Mouse (Mus musculus): ENCODE data around the gene Map1a. TPM values are rescaled to one million over a fixed set of nuclear protein-coding genes. Genes with fewer than 3 reads are reported as not detected.

The Map1a gene
- total RNA-seq (2023), result 1 to 10 TPM in 1 of 2 experiments, under 1 TPM in 1; 0.18 to 1.5 TPM

DNA sequence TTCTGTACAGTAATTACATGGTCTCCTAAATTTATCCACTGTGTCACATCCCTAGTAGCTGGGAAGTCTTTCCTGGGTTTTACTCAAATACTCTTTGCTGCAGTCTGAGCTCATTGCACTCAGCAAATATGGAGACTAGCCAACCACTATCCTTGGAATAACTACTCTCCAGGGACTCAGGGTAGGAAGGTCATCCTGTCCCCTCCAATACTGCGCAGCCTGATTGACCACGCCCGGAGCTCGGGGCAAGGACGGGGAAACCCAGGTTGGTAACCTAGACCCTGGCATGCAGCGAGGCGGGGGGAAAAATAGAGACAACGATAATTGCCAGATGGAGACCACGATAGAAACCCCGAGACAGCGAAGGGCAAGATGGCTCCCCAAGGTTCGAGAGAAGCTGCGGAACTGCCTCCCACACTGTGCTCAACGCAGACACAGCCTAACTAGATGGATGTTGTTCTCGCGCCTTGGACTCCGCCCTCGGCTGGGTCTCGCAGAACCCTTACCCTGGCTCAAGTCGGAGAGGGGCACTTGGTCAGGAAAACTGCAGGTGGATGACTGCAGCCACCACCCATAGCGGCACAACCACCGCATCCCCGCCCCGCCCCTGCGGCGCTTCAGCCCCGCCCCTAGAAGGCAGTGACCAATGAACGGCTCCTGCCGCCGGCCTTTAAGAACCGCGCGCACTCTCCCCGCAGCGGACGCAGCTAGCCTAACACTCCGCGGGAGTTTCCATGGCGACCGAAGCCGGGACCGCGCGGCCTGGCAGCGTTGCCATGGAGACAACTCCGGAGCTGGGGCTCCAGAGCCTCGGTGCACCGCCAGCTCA, at the start of gene Map1a:
Gene Map1a (plus strand): TSS at position 700 of the 829 bp plus-strand sequence.

DNA sequence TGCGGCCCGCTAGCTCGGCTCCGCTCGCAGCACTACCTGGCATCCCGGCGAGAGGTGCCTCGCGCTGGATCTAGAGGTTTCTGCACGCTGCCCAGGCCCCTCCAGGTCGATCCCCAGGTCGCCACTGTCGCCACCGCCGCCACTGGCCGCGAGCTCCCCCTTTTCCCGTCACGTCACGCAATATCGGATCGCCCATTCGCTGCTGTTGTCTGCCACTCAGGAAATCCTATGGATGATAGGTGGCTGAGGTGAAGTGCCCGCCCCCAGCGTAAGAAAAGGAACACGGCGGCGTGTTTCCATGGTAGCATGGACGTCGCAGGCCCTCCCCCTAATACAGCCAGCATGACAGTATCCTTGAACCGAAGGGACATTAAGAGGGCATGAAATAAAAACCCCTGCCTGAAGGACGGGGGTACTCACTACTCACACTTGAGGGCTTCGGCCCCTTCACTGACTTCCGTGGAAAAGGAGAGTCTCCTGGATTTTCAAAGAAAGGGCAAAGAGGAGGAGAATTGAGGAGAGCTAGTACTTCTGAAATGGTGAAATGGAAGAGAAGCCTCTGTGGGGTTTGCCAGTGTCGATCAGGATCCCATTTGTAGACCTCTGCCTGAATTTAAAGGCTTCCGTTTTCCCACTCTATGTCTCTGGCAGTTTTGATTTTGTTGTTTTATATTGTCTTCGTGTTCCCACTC, 18.0 kb upstream of the Map1a start, which contains the start of gene Trp53bp1:
Gene Trp53bp1 (minus strand): TSS at position 172 of the 692 bp plus-strand sequence.

DNA sequence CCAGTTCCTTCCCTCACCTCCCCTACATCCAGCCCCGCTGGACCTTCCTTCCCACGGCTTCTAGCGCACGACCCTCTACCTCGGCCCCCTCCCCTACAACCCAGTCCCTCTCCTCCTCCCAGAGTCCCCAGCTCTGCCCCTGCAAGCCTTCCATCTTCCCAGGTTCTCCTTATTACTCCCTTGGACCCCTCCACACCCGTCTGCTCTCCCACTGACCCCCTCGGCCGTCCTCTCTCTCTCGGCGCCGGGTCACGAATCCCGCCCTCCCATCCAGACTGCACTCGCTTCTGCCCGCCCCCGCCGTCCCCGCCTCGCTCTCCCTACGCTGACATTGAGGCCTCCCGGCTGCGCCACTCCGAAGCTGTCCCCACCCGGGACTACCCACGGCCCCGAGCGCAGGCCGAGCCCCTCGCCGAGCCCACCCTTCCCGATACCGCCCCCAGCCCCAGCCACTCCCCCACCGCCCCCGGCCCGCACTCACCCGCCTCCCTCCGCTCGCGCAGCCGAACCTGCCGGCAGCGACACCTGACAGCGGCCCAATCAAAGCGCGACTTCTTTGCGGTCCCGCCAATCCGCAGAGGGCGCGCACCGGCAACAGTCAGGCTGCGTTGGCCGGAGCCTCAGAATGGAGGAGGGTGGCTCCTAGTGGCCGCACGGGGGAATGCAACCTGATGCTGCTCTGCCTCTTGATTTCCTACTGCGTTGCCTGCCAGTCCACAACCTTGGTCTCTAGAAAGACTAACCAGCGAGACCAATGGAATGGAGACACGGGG, 65.6 kb downstream of the Map1a start, which contains the start of gene Ppip5k1:
Gene Ppip5k1 (minus strand): TSS at position 577 of the 773 bp plus-strand sequence.

DNA sequence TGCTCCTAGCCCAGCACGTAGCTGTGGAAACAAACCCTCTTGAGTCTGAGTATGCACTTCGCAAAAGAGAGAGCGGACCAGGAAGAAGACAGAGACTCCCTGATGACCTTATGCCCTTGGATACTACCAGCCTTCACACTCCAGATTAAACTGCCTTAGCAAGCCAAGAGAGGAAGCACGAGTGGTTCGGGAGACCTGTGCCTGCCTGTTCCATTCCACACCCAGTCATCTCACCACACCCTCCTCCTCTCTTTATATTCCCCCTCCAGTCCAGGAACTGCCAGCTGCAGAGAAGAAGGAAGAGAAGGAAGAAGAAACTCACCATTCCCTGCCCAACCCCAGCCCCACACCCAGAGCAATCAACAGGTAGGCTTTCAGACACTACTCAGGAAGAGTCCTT, 68.1 kb downstream of the Map1a start, which contains the start of gene Ckmt1:
Gene Ckmt1 (plus strand): TSS at position 221 of the 400 bp plus-strand sequence.

Other genes starting within 250 kb of the Map1a start
- not detected for gene Tgm5, start 203.8 kb upstream of the Map1a start, total RNA-seq (2023)
- gene Tgm7, start 179.8 kb upstream of the Map1a start, total RNA-seq (2023), result not detected
- 1 to 10 TPM; 6.4 to 8.8 TPM for gene Adal, start 149.2 kb upstream of the Map1a start, total RNA-seq (2023)
- 1 to 10 TPM; 5.0 to 5.8 TPM for gene Lcmt2, start 148.9 kb upstream of the Map1a start, total RNA-seq (2023)
- gene Tubgcp4, start 118.9 kb upstream of the Map1a start, total RNA-seq (2023), result 10 to 100 TPM; 53.2 to 54.1 TPM
- gene Zscan29, start 118.5 kb upstream of the Map1a start, total RNA-seq (2023), result 10 to 100 TPM; 21.2 to 25.5 TPM
- 10 to 100 TPM; 28.9 to 29.0 TPM for gene Trp53bp1, start 18.2 kb upstream of the Map1a start, total RNA-seq (2023)
- 10 to 100 TPM; 13.9 to 14.4 TPM for gene Ppip5k1, start 65.8 kb downstream of the Map1a start, total RNA-seq (2023)
- gene Ckmt1, start 68.1 kb downstream of the Map1a start, total RNA-seq (2023), result not detected
- gene Strc, start 97.6 kb downstream of the Map1a start, total RNA-seq (2023), result not detected
- 100 to 1,000 TPM; 262 to 273 TPM for gene Pdia3, start 124.2 kb downstream of the Map1a start, total RNA-seq (2023)
- 1 to 10 TPM; 1.8 to 2.4 TPM for gene Catsper2, start 124.2 kb downstream of the Map1a start, total RNA-seq (2023)
- gene Ell3, start 154.7 kb downstream of the Map1a start, total RNA-seq (2023), result under 1 TPM in 1 of 2 experiments, not detected in 1; 0.94 TPM
- 100 to 1,000 TPM; 409 to 493 TPM for gene Serf2, start 159.6 kb downstream of the Map1a start, total RNA-seq (2023)
- gene Hypk, start 163.7 kb downstream of the Map1a start, total RNA-seq (2023), result 10 to 100 TPM; 27.3 to 57.8 TPM
- gene Serinc4, start 167.2 kb downstream of the Map1a start, total RNA-seq (2023), result not detected
- gene Mfap1b, start 184.5 kb downstream of the Map1a start, total RNA-seq (2023), result 10 to 100 TPM; 31.8 to 35.6 TPM
- gene Mfap1a, start 217.1 kb downstream of the Map1a start, total RNA-seq (2023), result 10 to 100 TPM; 28.5 to 35.8 TPM
- gene Wdr76, start 217.1 kb downstream of the Map1a start, total RNA-seq (2023), result 1 to 10 TPM; 5.1 to 5.9 TPM